ENCODE assay signal across 27 mouse cellular contexts in the genomic region with DNA sequence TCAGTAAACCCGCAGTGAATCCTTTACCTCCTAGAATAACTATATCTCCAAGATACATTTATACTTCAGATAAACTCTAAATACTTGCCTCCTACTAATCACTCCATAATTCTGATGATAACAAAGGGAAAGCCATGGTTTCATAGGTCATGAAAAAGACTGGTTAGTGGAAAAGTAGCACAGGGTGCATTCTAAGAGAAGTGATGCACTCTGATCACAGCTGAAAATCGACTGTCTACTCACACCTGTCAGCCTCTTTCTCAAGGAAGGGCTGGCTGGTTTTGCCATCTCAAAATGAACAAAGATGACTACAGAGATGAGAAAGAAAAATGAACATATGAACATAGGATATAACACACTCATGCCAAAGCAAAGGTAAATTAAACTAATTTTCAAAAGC.
DNase-seq lines count a peak whose midpoint lies in the region; ATAC-seq and TF ChIP-seq lines count a peak whose summit lies in the region.
"Had no signal": no experiment of that assay in that cellular context is flagged by ENCODE, and none has a peak within 500 bp of the region (broad histone marks: within the 10 kb centered on the region; RNA-seq: fewer than 3 reads in every experiment).

No protein-coding gene starts in this region.

- ATAC-seq in hindbrain, postnatal 0 days, result no peak
- no peak for ATAC-seq in hindbrain, embryonic 16.5 days
- ATAC-seq: Patski had no signal

- no peak overlapping the region for H3K27ac ChIP-seq in hindbrain, postnatal 0 days
- H3K27ac ChIP-seq in hindbrain, embryonic 16.5 days (ENCODE audit: low read depth, low read length), result no peak overlapping the region
- H3K27ac ChIP-seq: embryonic facial prominence, embryonic 10.5 days; embryonic facial prominence, embryonic 13.5 days; forebrain, embryonic 12.5 days; forebrain, embryonic 15.5 days; heart, embryonic 15.5 days; hindbrain, embryonic 10.5 days; hindbrain, embryonic 13.5 days had no signal

- H3K9me3 ChIP-seq in hindbrain, postnatal 0 days (ENCODE audit: low read length), result no peaks in the 10 kb centered on the region
- H3K9me3 ChIP-seq in hindbrain, embryonic 16.5 days (ENCODE audit: control insufficient read depth, low read length), result no peaks in the 10 kb centered on the region
- H3K9me3 ChIP-seq: embryonic facial prominence, embryonic 10.5 days; embryonic facial prominence, embryonic 13.5 days; forebrain, embryonic 12.5 days; forebrain, embryonic 15.5 days; G1E; heart, embryonic 12.5 days; heart, embryonic 15.5 days; hindbrain, embryonic 10.5 days; hindbrain, embryonic 13.5 days had no signal

- no peaks in the 10 kb centered on the region for H3K4me1 ChIP-seq in hindbrain, postnatal 0 days (ENCODE audit: insufficient read depth, low read length)
- H3K4me1 ChIP-seq in hindbrain, embryonic 16.5 days (ENCODE audit: control insufficient read depth, insufficient read depth, low read depth, low read length), result no peaks in the 10 kb centered on the region
- H3K4me1 ChIP-seq: embryonic facial prominence, embryonic 13.5 days; forebrain, embryonic 12.5 days; forebrain, embryonic 15.5 days; heart, embryonic 12.5 days; heart, embryonic 15.5 days; hindbrain, embryonic 10.5 days; hindbrain, embryonic 13.5 days had no signal

- 66% methylated on average over 2 of the region's 2 CpGs for WGBS in hindbrain, postnatal 0 days
- WGBS in hindbrain, embryonic 16.5 days, result 76% methylated on average over 2 of the region's 2 CpGs

- no peak for TF ChIP-seq CTCF in hindbrain, postnatal 0 days (IDR thresholded peaks at IDR 0.05; ENCODE audit: low read depth)

- H3K4me3 ChIP-seq in hindbrain, postnatal 0 days (ENCODE audit: low read length), result no peak overlapping the region
- no peak overlapping the region for H3K4me3 ChIP-seq in hindbrain, embryonic 16.5 days (ENCODE audit: low read length)
- H3K4me3 ChIP-seq: embryonic facial prominence, embryonic 10.5 days; embryonic facial prominence, embryonic 13.5 days; erythroblast, embryonic 14.5 days; forebrain, embryonic 12.5 days; forebrain, embryonic 15.5 days; heart, embryonic 12.5 days; heart, embryonic 15.5 days; hindbrain, embryonic 10.5 days; hindbrain, embryonic 13.5 days had no signal

- H3K4me2 ChIP-seq in hindbrain, postnatal 0 days (ENCODE audit: low read depth, low read length), result no peak overlapping the region
- no peak overlapping the region for H3K4me2 ChIP-seq in hindbrain, embryonic 16.5 days (ENCODE audit: low read length)
- H3K4me2 ChIP-seq: embryonic facial prominence, embryonic 13.5 days; forebrain, embryonic 12.5 days; forebrain, embryonic 15.5 days; heart, embryonic 12.5 days; heart, embryonic 15.5 days; hindbrain, embryonic 13.5 days had no signal

- H3K36me3 ChIP-seq in hindbrain, postnatal 0 days (ENCODE audit: insufficient read depth, low read length), result no peaks in the 10 kb centered on the region
- no peaks in the 10 kb centered on the region for H3K36me3 ChIP-seq in hindbrain, embryonic 16.5 days (ENCODE audit: control insufficient read depth, insufficient read depth, low read length)
- H3K36me3 ChIP-seq: embryonic facial prominence, embryonic 10.5 days; embryonic facial prominence, embryonic 13.5 days; forebrain, embryonic 12.5 days; forebrain, embryonic 15.5 days; G1E; heart, embryonic 12.5 days; heart, embryonic 15.5 days; hindbrain, embryonic 10.5 days; hindbrain, embryonic 13.5 days had no signal

- H3K27me3 ChIP-seq in hindbrain, postnatal 0 days (ENCODE audit: insufficient read depth, low read length), result no peaks in the 10 kb centered on the region
- no peaks in the 10 kb centered on the region for H3K27me3 ChIP-seq in hindbrain, embryonic 16.5 days (replicated peaks; ENCODE audit: control insufficient read depth, insufficient read depth, low read length)
- H3K27me3 ChIP-seq: CH12.LX; embryonic facial prominence, embryonic 13.5 days; forebrain, embryonic 12.5 days; forebrain, embryonic 15.5 days; heart, embryonic 12.5 days; heart, embryonic 15.5 days; hindbrain, embryonic 13.5 days; Patski had no signal

- no peak overlapping the region for H3K9ac ChIP-seq in hindbrain, postnatal 0 days (replicated peaks; ENCODE audit: low read length)
- H3K9ac ChIP-seq in hindbrain, embryonic 16.5 days (ENCODE audit: low read depth, low read length), result no peak overlapping the region
- H3K9ac ChIP-seq: embryonic facial prominence, embryonic 13.5 days; forebrain, embryonic 12.5 days; forebrain, embryonic 15.5 days; heart, embryonic 12.5 days; heart, embryonic 15.5 days; hindbrain, embryonic 13.5 days had no signal

- DNase-seq in cerebellum, adult 9-10 months, result peak; percentile 39
- DNase-seq in cerebellum, adult 11 months, result no peak
- DNase-seq in hindbrain, postnatal 0 days (ENCODE audit: low spot score), result peak; percentile 2
- DNase-seq in cerebellum, postnatal 14 days, result peak; percentile 9 to 58
- DNase-seq in lung, postnatal 25 days (ENCODE audit: low spot score), result no peak
- DNase-seq: adrenal gland, postnatal 10 days; adrenal gland, postnatal 36 days; B cell, adult 2 months; gastrocnemius, postnatal 25 days; heart, adult 18-20 months; heart, postnatal 10 days; heart, postnatal 36 days; kidney, adult 11 months; kidney, adult 8-10 months had no signal

Comparison
In these comparisons a context has a peak if more than half of its experiments do, and no peak if none do; other contexts are left out.
1. DNase-seq: peak in cerebellum, adult 9-10 months (single experiment), hindbrain, postnatal 0 days (single experiment) and cerebellum, postnatal 14 days (2 of 2); none in cerebellum, adult 11 months (single experiment) and lung, postnatal 25 days (single experiment).